Mouse (Mus musculus) cerebellum, adult 18-20 months (tissue): ENCODE measurements around the gene Ubap1.

Source experiments
- DNase-seq, 2 experiments: peaks; one replicate each; pipeline ENCODE4 v3.0.0; 2021

The Ubap1 gene

DNA sequence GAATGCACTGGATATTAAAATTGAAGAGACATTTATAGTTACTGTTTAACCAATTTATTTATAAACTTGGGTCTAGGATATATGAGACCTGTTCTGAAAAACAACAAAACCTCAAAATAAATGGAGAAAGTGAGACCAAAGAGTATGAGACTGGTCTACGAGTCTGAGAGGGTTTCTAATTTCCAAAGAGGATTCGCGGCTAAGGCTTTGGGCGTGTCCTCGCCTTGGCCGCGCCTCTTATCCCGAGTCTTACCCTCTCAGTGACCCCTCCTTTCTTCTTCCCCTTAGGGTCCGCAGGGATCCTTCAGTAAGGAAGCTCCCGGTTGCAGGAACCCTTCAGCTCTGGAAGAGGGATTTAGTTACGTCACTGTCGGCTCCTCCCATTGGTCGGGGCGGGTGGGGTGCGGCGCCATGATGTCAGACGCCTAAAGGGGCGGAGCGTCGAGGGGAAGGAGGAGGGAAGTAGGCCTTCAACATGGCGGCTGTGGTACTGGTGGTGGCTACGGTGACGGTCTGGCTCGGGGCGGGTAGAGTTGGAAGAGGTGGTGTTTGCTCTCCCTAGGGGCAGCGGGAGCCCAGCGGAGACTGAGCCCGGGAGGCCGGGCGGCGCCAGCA, at the start of gene Ubap1:
Gene Ubap1 (plus strand): TSS at position 413 of the 615 bp plus-strand sequence.
- peak; percentile 91 to 96 for DNase-seq

DNA sequence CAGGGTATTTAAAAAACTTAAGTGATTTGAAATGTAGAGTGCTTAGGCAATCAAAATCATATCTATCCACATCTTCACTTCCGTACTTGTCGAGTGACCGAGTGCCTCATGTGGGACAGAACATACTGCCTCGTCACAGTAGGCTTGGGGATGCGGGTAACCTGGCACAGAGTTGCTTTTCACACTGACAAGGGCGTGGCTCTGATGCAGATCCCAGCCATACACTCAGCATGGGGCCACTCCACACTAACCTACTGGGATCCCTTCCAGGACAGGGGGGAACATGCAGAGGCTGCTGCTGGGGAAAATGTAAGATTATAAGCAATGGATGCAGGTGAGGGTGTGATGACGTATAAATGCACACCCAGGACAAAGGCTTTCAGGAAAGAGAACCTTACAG, 45.1 kb upstream of the Ubap1 start:
- peak; percentile 15 to 29 for DNase-seq

DNA sequence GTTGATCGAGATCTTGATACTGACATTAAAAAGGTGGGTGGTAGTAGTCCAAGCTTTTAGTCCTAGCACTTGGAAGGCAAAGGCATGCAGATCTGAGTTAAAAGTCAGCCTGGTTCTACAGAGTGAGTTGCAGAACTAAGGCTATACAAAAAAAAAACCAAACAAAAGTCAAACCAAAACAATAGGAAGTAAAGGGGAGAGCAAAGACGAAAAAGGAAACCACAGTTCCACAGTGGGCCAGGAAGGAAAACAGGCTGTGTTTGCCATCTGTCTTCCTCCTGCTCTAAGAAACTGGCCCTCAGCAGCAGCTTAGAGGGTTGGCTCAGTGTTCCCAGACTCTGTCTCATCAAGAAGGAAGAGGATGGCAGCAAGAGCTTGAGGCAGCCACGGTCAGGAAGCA, 44.5 kb upstream of the Ubap1 start:
- peak in 1 of 2 experiments; percentile 27 for DNase-seq

GRCm38 (mm10) chr4:41307406-41307805, 41.4 kb upstream of the Ubap1 start:
- DNase-seq, result no peak

DNA sequence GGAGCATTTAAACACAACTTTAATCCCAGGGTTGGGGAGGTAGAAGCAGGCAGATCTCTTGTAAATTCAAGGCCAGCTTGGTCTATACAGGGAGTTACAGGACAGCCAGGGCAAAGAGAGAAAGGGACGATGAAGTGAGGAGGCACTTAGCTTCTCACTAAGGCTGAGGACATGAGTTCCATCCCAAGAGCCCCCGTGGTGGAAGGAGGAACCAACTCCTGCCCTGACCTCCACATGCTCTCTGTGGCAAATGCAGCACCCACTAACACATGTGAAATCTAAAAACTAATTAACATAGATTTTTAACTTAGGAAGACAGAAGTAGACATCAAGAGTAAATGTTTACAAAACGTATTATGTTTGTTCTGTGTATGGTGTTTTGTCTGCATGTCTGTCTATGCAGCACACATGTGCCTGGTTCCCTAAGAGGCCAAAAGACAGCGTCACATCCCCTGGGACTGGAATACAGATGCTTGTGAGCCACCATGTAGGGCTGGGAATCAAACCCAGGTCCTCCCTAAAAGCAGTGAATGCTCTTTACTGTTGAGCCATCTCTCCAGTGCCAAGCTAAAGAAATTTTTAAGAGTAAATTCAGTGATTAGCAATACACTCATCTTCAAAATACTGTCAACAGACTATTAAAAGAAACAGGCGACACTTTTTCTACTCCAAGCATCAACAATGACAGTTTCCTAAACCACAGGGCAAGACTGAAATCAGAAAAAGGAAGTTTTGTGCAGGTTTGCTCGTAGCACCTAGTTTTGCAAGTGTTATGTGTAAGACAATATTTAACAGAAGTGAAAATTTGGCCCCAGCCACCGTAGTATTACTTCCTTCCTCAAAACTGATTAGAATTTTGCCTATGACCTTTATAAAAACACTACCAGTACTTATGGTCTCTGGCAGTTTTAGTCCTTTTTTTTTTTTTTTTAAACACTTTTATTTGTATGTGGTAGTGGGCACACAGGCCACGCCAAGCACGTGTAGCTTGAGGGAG, 37.9 kb upstream of the Ubap1 start:
- no peak for DNase-seq

- no peak for DNase-seq
Observed at GRCm38 (mm10) chr4:41313722-41314121, 35.1 kb upstream of the Ubap1 start.

GRCm38 (mm10) chr4:41314141-41315129, 34.4 kb upstream of the Ubap1 start, which contains the start of gene Dcaf12:
Gene Dcaf12, minus strand, starts transcription at chr4:41314889.
- DNase-seq, result peak; percentile 94 to 95

DNA sequence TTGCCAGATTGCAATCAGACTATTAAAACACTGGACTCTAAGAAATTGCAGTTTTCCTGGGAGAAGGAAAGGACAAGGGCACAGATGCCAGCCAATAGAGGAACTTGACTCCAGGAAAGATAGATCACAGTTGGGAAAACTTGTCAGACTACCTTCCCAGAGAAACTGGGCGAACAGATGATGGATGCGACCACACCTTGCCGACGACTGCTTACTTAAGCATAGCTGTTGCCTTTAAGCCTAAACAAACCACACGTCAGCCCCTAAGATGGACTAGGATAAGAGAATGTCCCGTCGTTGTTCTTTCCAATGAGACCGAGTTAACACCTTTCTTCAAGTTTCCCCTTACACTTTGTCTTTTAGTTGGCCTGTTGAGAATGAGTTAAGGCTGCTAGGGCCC, 33.6 kb upstream of the Ubap1 start:
- peak in 1 of 2 experiments; percentile 10 for DNase-seq

DNA sequence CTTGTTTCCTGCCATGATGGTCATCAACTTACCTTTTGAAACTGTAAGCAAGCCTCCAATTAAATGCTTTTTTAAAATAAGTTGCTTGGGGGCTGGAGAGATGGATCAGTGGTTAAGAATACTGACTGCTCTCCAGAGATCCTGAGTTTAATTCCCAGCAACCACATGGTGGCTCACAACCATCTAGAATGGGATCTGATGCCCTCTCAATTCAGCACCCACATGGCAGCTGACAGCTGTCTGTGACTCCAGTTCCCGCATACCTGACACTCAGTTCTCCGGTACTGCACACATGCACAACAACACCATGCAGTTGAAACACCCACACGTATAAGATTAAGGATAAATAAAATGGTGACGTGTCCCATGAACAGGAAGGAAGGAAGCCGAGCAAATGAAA, 30.5 kb upstream of the Ubap1 start:
- no peak for DNase-seq

GRCm38 (mm10) chr4:41320971-41321370, 27.8 kb upstream of the Ubap1 start:
- no peak for DNase-seq

DNA sequence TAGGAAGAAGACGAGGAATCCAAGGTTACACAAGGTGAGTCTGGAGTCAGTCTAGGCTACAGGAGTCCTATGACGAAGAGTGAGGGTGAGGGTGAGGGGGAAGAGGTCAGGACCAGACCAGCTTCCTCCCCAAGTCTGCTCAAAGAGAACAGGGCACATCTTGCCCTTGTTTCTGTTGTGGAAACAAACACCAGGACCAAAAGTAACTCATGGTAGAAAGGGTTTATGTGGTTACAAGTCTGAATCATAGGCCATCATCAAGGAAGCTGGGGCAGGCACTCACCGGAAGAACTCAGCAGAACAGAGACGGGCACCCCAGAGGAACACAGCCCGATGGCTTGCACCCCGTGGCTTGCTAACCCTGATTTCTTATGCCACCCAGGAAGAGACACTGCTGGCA, 21.9 kb upstream of the Ubap1 start:
- DNase-seq, result no peak

DNA sequence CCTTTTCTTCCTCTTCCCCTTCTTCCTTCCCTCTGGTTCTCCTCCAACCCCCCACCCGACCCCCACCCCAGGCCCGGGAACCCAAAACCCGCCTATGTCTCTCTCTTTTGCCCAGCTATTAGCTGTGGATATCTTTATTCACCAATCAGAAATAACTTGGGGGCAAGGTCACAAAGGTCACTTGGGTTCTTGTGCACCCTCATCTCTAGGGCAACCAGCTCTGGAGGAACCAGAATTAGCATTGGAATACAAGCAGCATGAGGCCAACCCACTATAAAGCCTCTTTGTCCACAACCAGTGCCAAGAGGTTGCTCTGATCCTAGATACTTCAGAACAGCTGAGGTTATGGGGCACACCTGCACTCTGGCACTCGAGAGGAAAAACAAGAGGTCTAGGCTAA, 19.3 kb upstream of the Ubap1 start:
- no peak for DNase-seq

- DNase-seq, result no peak
Observed at GRCm38 (mm10) chr4:41331085-41331484, 17.7 kb upstream of the Ubap1 start.

DNA sequence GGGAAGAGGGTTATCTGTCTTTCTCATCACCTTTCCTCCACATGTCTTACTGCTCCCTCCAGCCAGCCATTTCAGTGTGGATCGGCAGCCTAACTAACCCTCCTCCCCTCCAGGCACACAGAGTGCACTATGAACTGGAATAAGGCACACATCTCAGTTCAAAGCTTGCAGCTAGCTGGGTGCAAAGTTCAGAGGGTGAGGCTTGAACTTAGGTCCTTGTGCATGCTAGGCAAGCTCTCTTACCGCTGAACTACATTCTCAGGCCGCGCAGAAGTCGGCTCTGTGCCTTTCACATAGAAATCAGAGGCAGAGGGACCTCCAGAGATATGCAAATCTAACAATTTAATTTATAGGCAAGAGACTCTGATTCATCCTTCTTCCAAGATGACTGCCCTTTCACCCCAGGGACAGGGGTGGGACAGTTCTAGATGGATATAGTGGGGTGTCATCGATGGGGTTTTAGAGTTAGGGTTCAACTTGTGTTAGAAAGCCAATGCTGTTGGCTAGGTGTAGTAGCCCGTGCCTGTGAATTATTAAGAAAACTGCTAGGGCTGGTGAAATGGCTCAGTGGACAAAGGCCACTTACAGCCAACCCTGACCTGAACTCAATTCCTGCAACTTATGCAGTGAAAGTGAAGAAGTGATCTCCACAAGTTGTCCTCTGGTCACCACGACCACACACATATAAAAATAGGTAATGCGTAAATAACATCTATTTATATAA, 16.9 kb upstream of the Ubap1 start:
- no peak for DNase-seq

DNA sequence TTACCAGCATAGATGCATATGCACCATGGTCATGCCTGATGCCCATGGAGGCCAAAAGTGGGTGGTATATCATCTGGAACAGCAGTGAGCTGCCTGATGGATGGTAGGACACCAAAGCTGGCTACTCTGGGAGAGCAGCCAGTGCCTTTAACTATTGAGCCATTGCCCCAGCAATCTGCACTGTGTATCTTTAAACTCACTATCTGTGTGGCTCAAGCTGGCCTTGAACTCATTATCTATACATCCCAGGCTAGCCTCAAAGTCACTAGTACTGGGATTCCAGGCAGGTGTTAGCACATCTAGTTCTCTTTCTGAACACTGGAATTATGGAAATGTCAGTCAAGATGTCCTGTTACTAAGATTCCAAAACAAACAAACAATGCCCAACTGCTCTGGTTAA, 12.2 kb upstream of the Ubap1 start:
- no peak for DNase-seq

DNA sequence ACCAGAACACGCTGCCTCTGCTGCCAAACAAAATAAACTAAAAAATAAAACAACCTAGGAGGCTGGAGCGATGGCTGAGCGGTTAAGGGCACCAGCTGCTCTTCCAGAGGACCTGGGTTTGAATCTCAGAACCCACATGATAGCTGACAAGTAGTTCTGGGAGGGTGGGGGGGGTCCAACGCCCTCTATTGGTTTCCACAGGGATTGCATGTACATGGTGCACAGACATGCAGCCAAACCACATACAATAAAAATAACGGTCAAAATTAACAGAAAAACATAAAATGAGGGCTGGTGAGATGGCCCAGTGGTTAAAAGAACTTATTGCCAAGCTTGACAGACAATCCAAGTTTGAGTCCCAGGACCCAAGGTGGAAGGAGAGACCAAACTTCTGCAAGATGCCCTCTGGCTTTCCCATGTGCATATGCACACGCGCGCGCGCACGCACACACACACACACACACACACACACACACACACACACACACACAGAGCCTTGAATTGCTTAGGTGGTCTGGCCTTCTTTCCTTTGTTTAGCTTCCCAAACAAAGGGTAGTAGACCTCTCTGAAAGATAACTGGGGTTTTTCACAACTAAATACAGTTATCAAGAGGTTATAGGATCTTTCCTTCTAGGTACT, 7.8 kb upstream of the Ubap1 start:
- DNase-seq, result no peak

DNA sequence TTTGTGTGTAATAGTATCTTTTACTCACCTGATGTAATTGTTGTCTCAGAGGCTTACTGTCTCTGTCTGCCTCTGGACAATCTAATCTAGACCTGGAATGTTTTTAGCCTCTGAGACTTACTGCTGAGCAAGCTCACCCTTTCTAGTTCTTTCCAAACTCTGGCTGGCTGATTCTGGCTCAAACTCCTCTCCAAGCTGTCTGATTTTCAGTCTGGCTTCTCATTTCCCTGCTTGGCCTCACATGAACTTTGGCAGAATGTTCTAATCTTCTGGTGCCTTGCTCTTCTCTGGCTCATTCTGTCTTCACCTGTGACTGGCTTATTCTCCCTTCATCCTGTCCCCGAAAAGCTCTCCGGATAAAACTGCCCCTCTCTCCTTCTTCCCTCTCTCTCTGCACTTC, 2.8 kb upstream of the Ubap1 start:
- DNase-seq, result no peak

DNA sequence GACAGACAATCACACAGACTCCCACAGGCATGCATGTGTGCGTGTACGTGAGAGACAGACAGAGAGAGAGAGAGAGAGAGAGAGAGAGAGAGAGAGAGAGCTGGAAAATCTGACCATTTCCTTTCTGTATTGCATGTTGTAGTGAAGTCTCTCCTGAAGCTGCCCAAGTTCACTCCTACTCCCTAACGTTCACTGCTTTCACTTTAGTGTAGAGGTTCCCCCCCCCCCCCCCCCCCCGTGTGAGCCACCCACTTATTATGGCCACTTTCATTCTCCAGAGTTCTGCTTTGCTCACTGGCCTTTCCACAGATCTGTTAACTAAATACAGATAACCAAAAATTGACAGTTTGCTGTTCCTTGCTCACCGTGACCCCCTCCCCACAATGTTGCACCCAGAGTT, 957 bp upstream of the Ubap1 start:
- no peak for DNase-seq

DNA sequence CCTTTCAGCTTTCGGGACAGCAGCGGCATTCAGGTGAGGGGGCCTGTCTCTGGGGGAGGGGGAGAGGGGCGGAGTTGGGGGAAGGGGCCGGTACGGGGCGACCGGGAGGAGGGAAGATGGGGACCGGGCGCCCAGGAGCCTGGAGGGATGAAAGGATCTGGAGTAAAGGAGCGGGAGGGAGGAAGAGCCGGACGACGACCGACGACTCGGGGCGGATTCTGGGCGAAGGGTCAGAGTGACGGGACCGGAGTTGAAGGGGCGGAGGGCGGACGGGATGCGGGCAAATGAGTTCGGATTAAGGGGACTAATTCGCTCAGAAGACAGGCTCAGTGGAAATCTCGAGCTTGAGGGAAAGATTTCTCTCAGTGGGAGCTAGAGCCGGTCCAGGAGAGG, 399 bp downstream of the Ubap1 start:
- DNase-seq, result no peak

DNA sequence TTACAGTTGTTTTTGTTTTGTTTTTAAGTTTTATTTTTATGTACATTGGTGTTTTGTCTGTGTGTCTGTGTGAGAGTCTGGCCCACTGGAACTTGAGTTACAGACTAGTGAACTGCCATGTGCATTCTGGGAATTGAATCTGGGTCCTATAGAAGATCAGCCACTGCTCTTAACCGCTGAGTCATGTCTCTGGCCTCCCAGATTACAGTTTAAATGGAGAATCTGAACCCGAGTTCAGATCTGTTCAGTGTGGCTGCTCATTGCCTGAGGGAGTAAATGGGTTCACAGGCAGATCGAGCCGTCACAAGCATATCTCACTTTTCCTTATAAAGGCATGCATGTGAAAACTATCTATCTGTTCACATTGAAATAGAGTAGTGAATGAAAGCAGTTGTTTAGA, 4.0 kb downstream of the Ubap1 start:
- no peak for DNase-seq

DNA sequence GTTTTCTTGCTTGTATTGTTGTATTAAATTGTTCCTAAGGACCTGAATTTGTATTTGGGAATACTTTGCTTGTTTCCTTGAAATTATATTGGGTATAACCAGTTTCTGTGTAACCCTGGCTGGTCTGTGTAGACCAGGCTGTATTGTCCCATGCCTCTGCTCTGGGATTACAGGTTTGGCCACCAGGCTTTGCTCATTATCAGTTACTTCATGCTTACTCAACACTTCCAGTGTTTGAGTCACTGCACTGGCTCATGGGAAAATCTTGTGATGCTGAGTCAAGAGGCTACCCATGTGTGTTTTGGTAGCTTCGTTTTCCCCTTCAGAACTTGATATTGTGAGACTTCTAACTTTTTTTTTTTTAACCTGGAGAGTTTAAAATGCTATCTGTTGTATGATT, 4.5 kb downstream of the Ubap1 start:
- DNase-seq, result no peak

DNA sequence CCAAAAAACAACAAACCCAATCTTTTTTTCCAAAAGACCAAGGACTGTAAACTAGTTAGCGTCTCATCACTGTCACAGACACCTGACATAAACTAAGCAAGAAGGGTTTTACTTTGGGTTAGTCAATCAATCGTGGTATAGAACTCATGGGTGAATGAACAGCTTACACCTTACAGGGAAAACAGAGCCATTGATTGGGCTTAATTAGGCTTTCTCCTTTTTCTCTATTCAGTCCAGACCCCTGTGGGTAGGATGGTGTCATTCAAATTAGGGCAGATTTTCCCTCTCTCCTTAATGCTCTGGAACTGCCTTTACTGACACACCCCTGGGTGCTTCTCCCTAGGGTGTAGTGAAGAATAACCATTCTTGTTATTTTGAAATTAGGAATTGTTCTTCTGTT, 8.4 kb downstream of the Ubap1 start:
- DNase-seq, result no peak
